Mouse (Mus musculus): ENCODE measurements around the gene Syne2. TPM values are rescaled to one million over a fixed set of nuclear protein-coding genes. Genes with fewer than 3 reads are reported as not detected.

Gene Syne2
- polyA plus RNA-seq, 1 experiment from 2014 or later: 41.4 TPM

DNA sequence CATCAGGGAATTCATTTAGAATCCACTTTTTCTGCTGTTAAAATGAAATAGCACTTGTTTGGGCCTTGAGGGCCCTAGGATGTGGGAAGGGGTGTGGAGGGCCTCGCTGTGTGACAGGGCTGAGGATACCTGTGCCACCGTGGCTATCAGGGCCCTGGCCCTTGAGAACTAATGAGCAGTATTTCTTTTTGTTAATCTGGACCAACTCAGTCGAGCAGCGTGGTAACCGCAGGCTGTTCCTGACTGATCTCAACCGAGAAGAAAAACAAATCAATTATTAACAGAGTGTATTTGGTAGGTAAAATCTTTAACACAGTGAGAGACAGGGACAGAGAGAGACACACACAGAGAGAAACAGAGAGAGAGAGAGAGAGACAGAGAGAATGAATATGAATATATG is 34.5 kb downstream of the Syne2 start:
- no peaks in the 10 kb centered on the region for H3K36me3 ChIP-seq (ENCODE audit: control insufficient read depth, insufficient read depth, low read length)
- 51% methylated on average over 6 of the region's 6 CpGs for WGBS

DNA sequence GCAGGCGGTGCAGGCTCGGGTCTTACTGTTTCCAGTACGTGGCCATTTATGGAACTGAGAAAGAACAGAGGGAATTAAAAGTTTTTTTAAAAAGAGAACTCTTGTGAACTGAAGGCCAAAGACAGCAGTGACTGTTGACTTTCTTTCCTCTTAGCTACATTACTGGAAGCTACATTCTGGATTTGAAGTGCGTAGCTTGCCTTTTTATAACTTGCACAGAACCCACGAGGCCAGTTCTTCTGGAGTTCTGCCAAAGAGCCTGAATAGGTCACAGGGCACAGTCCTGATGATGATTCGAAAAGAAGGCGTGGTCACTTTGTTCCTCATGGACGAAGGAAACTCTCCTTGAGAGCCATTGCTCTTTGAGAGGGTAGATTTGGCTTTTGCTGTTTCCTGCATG is 35.6 kb downstream of the Syne2 start:
- H3K9me3 ChIP-seq (replicated peaks; ENCODE audit: control insufficient read depth, low read length, poor library complexity, severe bottlenecking): no peaks in the 10 kb centered on the region
- 69% methylated on average over 8 of the region's 8 CpGs for WGBS
- no peak overlapping the region for H3K9ac ChIP-seq (ENCODE audit: low read depth, low read length)
- no peak for ATAC-seq
- H3K27me3 ChIP-seq (ENCODE audit: control insufficient read depth, insufficient read depth, low read depth, low read length): no peaks in the 10 kb centered on the region
- H3K27ac ChIP-seq (ENCODE audit: low read length): no peak overlapping the region
- no peak overlapping the region for H3K4me2 ChIP-seq (ENCODE audit: low read length)
- H3K4me3 ChIP-seq (ENCODE audit: low read depth, low read length): no peak overlapping the region
- H3K4me1 ChIP-seq (ENCODE audit: control insufficient read depth, insufficient read depth, low read length): peaks cover 4% of the 10 kb centered on the region; the same call in 1 of the 2 replicates
- no peaks in the 10 kb centered on the region for H3K36me3 ChIP-seq (ENCODE audit: control insufficient read depth, insufficient read depth, low read length)

More for the DNA sequence above, 34.5 kb downstream of the Syne2 start:
- Histone ChIP-seq H3K4me2 (ENCODE audit: low read length) (no peak overlapping the region), H3K9me3 (replicated peaks; ENCODE audit: control insufficient read depth, low read length, poor library complexity, severe bottlenecking) (no peaks in the 10 kb centered on the region), H3K4me1 (ENCODE audit: control insufficient read depth, insufficient read depth, low read length) (peaks cover 4% of the 10 kb centered on the region; the same call in 1 of the 2 replicates), H3K27me3 (ENCODE audit: control insufficient read depth, insufficient read depth, low read depth, low read length) (no peaks in the 10 kb centered on the region), H3K4me3 (ENCODE audit: low read depth, low read length) (no peak overlapping the region), H3K9ac (ENCODE audit: low read depth, low read length) (no peak overlapping the region), H3K27ac (ENCODE audit: low read length) (no peak overlapping the region)
- ATAC-seq: peak; percentile 66; the same call in 1 of the 2 replicates

DNA sequence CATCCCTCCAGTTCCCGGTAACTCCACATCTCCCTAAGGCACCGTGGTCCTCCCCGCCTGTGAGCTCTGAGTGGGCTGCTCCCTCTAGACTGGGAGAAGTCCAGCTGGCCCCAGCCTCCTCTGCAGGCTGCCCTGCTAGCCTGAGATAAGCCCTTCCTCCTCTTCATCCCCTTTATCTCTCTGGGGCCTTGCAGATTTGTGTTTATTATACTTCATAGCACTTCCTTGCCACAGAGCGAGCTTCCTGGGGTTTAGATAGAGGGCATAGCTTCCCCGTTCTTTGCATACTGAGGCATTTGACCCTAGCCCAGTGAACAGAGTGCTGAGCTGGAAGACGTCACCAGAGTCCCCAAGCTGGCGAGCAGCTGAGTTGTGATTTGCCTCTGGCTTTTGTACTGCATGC is 37.1 kb downstream of the Syne2 start:
- H3K27ac ChIP-seq (ENCODE audit: low read length): no peak overlapping the region
- no peak for ATAC-seq
- H3K9me3 ChIP-seq (replicated peaks; ENCODE audit: control insufficient read depth, low read length, poor library complexity, severe bottlenecking): no peaks in the 10 kb centered on the region
- 32% methylated on average over 7 of the region's 7 CpGs for WGBS
- no peak overlapping the region for H3K9ac ChIP-seq (ENCODE audit: low read depth, low read length)
- no peak overlapping the region for H3K4me2 ChIP-seq (ENCODE audit: low read length)
- H3K4me1 ChIP-seq (ENCODE audit: control insufficient read depth, insufficient read depth, low read length): peaks cover 4% of the 10 kb centered on the region; the same call in 1 of the 2 replicates
- no peaks in the 10 kb centered on the region for H3K36me3 ChIP-seq (ENCODE audit: control insufficient read depth, insufficient read depth, low read length)
- no peaks in the 10 kb centered on the region for H3K27me3 ChIP-seq (ENCODE audit: control insufficient read depth, insufficient read depth, low read depth, low read length)
- no peak overlapping the region for H3K4me3 ChIP-seq (ENCODE audit: low read depth, low read length)

DNA sequence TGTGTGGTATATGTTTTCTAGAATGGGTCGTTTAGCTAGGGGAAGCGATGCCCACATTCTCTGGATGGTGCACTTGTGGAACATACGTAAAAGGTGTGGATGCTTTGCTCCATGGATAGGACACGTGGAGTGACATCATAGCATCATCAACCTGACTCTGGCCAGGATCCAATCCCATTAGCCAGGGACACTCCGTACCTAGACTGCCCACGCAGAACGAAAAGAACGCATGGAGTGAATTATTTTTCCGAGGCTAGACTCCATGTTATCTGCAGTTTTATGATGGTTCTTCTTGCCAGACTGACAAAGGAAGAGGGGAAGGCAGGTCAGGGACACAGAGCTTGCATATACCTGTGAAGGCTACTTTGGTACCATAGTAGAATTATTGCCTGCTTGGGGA is 37.7 kb downstream of the Syne2 start:
- Histone ChIP-seq H3K9ac (ENCODE audit: low read depth, low read length) (no peak overlapping the region), H3K9me3 (replicated peaks; ENCODE audit: control insufficient read depth, low read length, poor library complexity, severe bottlenecking) (no peaks in the 10 kb centered on the region), H3K27ac (ENCODE audit: low read length) (no peak overlapping the region), H3K36me3 (ENCODE audit: control insufficient read depth, insufficient read depth, low read length) (no peaks in the 10 kb centered on the region), H3K4me2 (ENCODE audit: low read length) (no peak overlapping the region), H3K4me3 (ENCODE audit: low read depth, low read length) (no peak overlapping the region), H3K27me3 (ENCODE audit: control insufficient read depth, insufficient read depth, low read depth, low read length) (no peaks in the 10 kb centered on the region), H3K4me1 (ENCODE audit: control insufficient read depth, insufficient read depth, low read length) (peaks cover 4% of the 10 kb centered on the region; the same call in 1 of the 2 replicates)
- 91% methylated on average over 9 of the region's 9 CpGs for WGBS
- ATAC-seq: no peak

DNA sequence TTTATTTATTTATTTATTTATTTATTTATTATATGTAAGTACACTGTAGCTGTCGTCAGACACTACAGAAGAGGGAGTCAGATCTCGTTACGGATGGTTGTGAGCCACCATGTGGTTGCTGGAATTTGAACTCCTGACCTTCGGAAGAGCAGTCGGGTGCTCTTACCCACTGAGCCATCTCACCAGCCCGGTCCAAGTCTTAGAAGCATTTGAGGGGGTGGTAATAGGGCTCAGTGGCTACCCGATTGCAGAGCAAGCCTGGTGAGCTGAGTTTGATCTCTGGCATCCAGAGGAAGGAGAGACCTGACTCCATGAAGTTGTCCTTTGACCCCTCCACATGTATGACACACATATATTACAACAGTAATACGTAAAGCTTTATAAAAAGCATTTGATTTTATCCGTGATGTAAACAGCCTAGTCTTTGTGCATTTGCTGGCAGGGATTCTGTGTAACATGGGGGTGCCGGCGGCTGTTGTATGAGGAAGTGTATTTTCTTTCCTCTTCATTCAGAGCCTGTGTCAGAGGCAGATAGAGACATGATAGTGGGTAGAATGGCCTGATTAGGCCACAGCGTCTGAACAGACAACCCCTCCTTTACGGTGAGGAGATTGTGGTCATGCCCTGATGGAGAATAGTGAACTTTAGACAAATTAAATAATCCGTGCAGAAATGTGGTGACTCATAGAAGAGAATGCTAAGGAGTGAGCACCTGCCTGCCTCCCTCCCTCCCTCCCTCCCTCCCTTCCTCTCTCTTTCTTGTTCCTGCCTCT is 38.3 kb downstream of the Syne2 start:
- Histone ChIP-seq H3K4me2 (ENCODE audit: low read length) (no peak overlapping the region), H3K9ac (ENCODE audit: low read depth, low read length) (no peak overlapping the region), H3K4me3 (ENCODE audit: low read depth, low read length) (no peak overlapping the region), H3K27me3 (ENCODE audit: control insufficient read depth, insufficient read depth, low read depth, low read length) (no peaks in the 10 kb centered on the region), H3K9me3 (replicated peaks; ENCODE audit: control insufficient read depth, low read length, poor library complexity, severe bottlenecking) (no peaks in the 10 kb centered on the region), H3K36me3 (ENCODE audit: control insufficient read depth, insufficient read depth, low read length) (no peaks in the 10 kb centered on the region), H3K27ac (ENCODE audit: low read length) (no peak overlapping the region), H3K4me1 (ENCODE audit: control insufficient read depth, insufficient read depth, low read length) (peaks cover 4% of the 10 kb centered on the region; the same call in 1 of the 2 replicates)
- 73% methylated on average over 14 of the region's 14 CpGs for WGBS
- no peak for ATAC-seq

DNA sequence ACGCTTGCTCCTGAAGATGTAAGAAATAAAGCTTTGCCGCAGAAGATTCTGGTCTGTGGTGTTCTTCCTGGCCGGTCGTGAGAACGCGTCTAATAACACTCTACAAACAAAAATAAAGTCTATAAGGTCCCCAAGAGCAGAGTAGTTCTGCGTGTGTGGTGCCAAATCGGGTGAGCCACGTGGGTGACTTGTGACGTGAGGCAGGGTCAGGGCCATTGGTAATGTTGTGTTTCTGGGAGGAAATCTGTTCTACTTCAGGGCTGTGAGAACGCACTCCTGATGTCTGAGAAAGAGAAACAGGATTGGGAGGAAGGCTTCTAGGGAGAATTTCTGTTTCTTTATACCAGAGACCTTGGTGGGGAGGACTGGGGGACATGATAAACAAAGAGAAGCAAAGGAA is 42.0 kb downstream of the Syne2 start:
- Histone ChIP-seq H3K4me2 (ENCODE audit: low read length) (no peak overlapping the region), H3K36me3 (ENCODE audit: control insufficient read depth, insufficient read depth, low read length) (no peaks in the 10 kb centered on the region), H3K27me3 (ENCODE audit: control insufficient read depth, insufficient read depth, low read depth, low read length) (no peaks in the 10 kb centered on the region), H3K9me3 (replicated peaks; ENCODE audit: control insufficient read depth, low read length, poor library complexity, severe bottlenecking) (no peaks in the 10 kb centered on the region), H3K4me1 (ENCODE audit: control insufficient read depth, insufficient read depth, low read length) (peaks cover 4% of the 10 kb centered on the region; the same call in 1 of the 2 replicates), H3K4me3 (ENCODE audit: low read depth, low read length) (no peak overlapping the region), H3K9ac (ENCODE audit: low read depth, low read length) (no peak overlapping the region), H3K27ac (ENCODE audit: low read length) (no peak overlapping the region)
- 95% methylated on average over 10 of the region's 11 CpGs for WGBS
- ATAC-seq: no peak

DNA sequence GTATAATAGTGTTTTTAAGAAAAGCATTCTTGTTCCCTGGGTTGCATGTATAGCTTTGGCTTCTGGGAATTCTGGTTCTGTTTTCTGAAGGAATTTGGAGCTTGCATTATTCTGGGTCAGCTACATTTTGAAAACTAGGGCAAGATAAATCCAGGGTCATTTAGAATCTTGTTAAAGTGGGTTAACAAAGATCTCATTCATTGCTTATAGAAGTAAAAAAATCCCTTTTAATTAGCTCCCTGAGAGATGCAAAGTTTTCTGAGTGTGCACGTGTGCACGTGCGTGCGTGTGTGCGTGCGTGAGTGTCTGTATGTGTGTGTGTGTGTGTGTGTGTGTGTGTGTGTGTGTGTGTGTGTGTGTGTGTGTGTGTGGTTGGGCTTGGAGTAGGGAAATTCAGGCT is 42.9 kb downstream of the Syne2 start:
- Histone ChIP-seq H3K9me3 (replicated peaks; ENCODE audit: control insufficient read depth, low read length, poor library complexity, severe bottlenecking) (no peaks in the 10 kb centered on the region), H3K4me3 (ENCODE audit: low read depth, low read length) (no peak overlapping the region), H3K36me3 (ENCODE audit: control insufficient read depth, insufficient read depth, low read length) (no peaks in the 10 kb centered on the region), H3K27ac (ENCODE audit: low read length) (no peak overlapping the region), H3K4me2 (ENCODE audit: low read length) (no peak overlapping the region), H3K27me3 (ENCODE audit: control insufficient read depth, insufficient read depth, low read depth, low read length) (no peaks in the 10 kb centered on the region), H3K4me1 (ENCODE audit: control insufficient read depth, insufficient read depth, low read length) (peaks cover 4% of the 10 kb centered on the region; the same call in 1 of the 2 replicates), H3K9ac (ENCODE audit: low read depth, low read length) (no peak overlapping the region)
- 75% methylated on average over 6 of the region's 6 CpGs for WGBS
- ATAC-seq: no peak

DNA sequence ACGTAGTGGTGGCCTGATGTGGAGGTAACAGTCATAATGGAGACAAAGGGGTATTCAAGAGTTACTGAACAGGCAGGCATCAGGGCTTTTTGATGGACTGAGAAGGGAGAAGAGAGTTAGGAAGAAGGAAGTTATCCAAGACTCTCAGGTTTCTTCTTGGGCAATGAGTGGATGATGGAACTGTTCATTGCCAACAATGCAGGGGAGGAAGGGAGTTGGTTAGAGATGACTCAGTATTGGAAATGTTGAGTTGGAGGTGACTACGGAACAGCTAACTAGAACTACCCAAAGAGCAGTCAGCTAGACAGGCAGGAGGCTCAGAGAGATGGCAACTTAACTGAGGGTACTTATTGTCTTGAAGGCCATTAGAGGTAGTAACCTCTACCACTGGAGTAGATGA is 47.2 kb downstream of the Syne2 start:
- WGBS: 90% methylated on average over 2 of the region's 2 CpGs
- Histone ChIP-seq H3K27ac (ENCODE audit: low read length) (no peak overlapping the region), H3K4me2 (ENCODE audit: low read length) (no peak overlapping the region), H3K4me1 (ENCODE audit: control insufficient read depth, insufficient read depth, low read length) (peaks cover 5% of the 10 kb centered on the region; the same call in 1 of the 2 replicates), H3K9me3 (replicated peaks; ENCODE audit: control insufficient read depth, low read length, poor library complexity, severe bottlenecking) (no peaks in the 10 kb centered on the region), H3K4me3 (ENCODE audit: low read depth, low read length) (no peak overlapping the region), H3K27me3 (ENCODE audit: control insufficient read depth, insufficient read depth, low read depth, low read length) (no peaks in the 10 kb centered on the region), H3K36me3 (ENCODE audit: control insufficient read depth, insufficient read depth, low read length) (no peaks in the 10 kb centered on the region), H3K9ac (ENCODE audit: low read depth, low read length) (no peak overlapping the region)
- ATAC-seq: no peak
